Mouse (Mus musculus): Measurements from ENCODE around the gene Phf2. TPM values are rescaled to one million over a fixed set of nuclear protein-coding genes. Genes with fewer than 3 reads are reported as not detected.

The Phf2 gene
- polyA plus RNA-seq, 1 experiment from 2014 or later = 11.9 TPM

GRCm38 (mm10) chr13:48871887-48872606 lies 1.1 kb upstream of the Phf2 start:
- no peaks in the 10 kb centered on the region for H3K27me3 ChIP-seq
- H3K9ac ChIP-seq = peak overlapping the region; percentile 94
- no peaks in the 10 kb centered on the region for H3K9me3 ChIP-seq
- WGBS = 66% methylated on average over 7 of the region's 7 CpGs
- no peak for ATAC-seq (ENCODE audit: low FRiP score)
- peak overlapping the region; percentile 89 for H3K4me2 ChIP-seq
- no peak overlapping the region for H3K27ac ChIP-seq
- peaks cover 39% of the 10 kb centered on the region for H3K4me1 ChIP-seq
- peak overlapping the region; percentile 99 for H3K4me3 ChIP-seq (replicated peaks)
- H3K36me3 ChIP-seq (replicated peaks) = peaks cover 10% of the 10 kb centered on the region

- H3K27ac ChIP-seq = peak overlapping the region; percentile 85
Measured at GRCm38 (mm10) chr13:48869950-48870770, 759 bp downstream of the Phf2 start.

GRCm38 (mm10) chr13:48869600-48869949 lies 1.3 kb downstream of the Phf2 start:
- Histone ChIP-seq H3K27ac (peak overlapping the region; percentile 85), H3K4me3 (replicated peaks) (peak overlapping the region; percentile 99), H3K27me3 (no peaks in the 10 kb centered on the region), H3K9ac (peak overlapping the region; percentile 99), H3K4me2 (peak overlapping the region; percentile 85), H3K36me3 (replicated peaks) (no peaks in the 10 kb centered on the region), H3K4me1 (peaks cover 51% of the 10 kb centered on the region), H3K9me3 (no peaks in the 10 kb centered on the region)
- WGBS = 11% methylated on average over 5 of the region's 5 CpGs
- no peak for ATAC-seq (ENCODE audit: low FRiP score)

More at GRCm38 (mm10) chr13:48869950-48870770, 759 bp downstream of the Phf2 start:
- Histone ChIP-seq H3K9ac (peak overlapping the region; percentile 99), H3K4me1 (peaks cover 51% of the 10 kb centered on the region), H3K4me3 (replicated peaks) (peak overlapping the region; percentile 99), H3K27me3 (no peaks in the 10 kb centered on the region), H3K9me3 (no peaks in the 10 kb centered on the region), H3K36me3 (replicated peaks) (no peaks in the 10 kb centered on the region), H3K4me2 (peak overlapping the region; percentile 85)
- peak; percentile 39 for ATAC-seq (ENCODE audit: low FRiP score)
- WGBS = under 1% methylated on average over 78 of the region's 102 CpGs

- no peaks in the 10 kb centered on the region for H3K9me3 ChIP-seq
- ATAC-seq (ENCODE audit: low FRiP score) = no peak
- peak overlapping the region; percentile 85 for H3K4me2 ChIP-seq
- H3K27ac ChIP-seq = 0 out of 2 replicates have a peak overlapping the region, but pooled peaks have one; percentile 85
- H3K4me1 ChIP-seq = peaks cover 51% of the 10 kb centered on the region
- peak overlapping the region; percentile 99 for H3K9ac ChIP-seq
- no peaks in the 10 kb centered on the region for H3K27me3 ChIP-seq
- H3K4me3 ChIP-seq (replicated peaks) = peak overlapping the region; percentile 99
- no peaks in the 10 kb centered on the region for H3K36me3 ChIP-seq (replicated peaks)
- WGBS = 16% methylated on average over 5 of the region's 5 CpGs
Measured at GRCm38 (mm10) chr13:48869088-48869487, 1.8 kb downstream of the Phf2 start.

- no peaks in the 10 kb centered on the region for H3K36me3 ChIP-seq (replicated peaks)
- H3K9ac ChIP-seq = no peak overlapping the region
- 0 out of 2 replicates have a peak, but pooled peaks cover 5% of the 10 kb centered on the region for H3K9me3 ChIP-seq
- no peak for ATAC-seq (ENCODE audit: low FRiP score)
- no peak overlapping the region for H3K4me3 ChIP-seq (replicated peaks)
- H3K4me2 ChIP-seq = no peak overlapping the region
- no peak overlapping the region for H3K27ac ChIP-seq
- H3K27me3 ChIP-seq = no peaks in the 10 kb centered on the region
- WGBS = 83% methylated on average over 12 of the region's 12 CpGs
- H3K4me1 ChIP-seq = peaks cover 40% of the 10 kb centered on the region
Measured at GRCm38 (mm10) chr13:48864673-48865356, 6.1 kb downstream of the Phf2 start.

- no peak overlapping the region for H3K4me2 ChIP-seq
- WGBS = 84% methylated on average over 9 of the region's 9 CpGs
- no peak overlapping the region for H3K9ac ChIP-seq
- H3K27me3 ChIP-seq = no peaks in the 10 kb centered on the region
- H3K27ac ChIP-seq = 0 out of 2 replicates have a peak overlapping the region, but pooled peaks have one; percentile 5
- 0 out of 2 replicates have a peak, but pooled peaks cover 5% of the 10 kb centered on the region for H3K9me3 ChIP-seq
- H3K36me3 ChIP-seq (replicated peaks) = no peaks in the 10 kb centered on the region
- no peak for ATAC-seq (ENCODE audit: low FRiP score)
- H3K4me1 ChIP-seq = peaks cover 40% of the 10 kb centered on the region
- no peak overlapping the region for H3K4me3 ChIP-seq (replicated peaks)
Measured at GRCm38 (mm10) chr13:48863556-48863955, 7.4 kb downstream of the Phf2 start.

- no peak for ATAC-seq (ENCODE audit: low FRiP score)
- H3K4me3 ChIP-seq (replicated peaks) = no peak overlapping the region
- no peak overlapping the region for H3K9ac ChIP-seq
- H3K9me3 ChIP-seq = 0 out of 2 replicates have a peak, but pooled peaks cover 5% of the 10 kb centered on the region
- WGBS = 100% methylated on average over 1 of the region's 1 CpGs
- H3K27me3 ChIP-seq = no peaks in the 10 kb centered on the region
- H3K27ac ChIP-seq = no peak overlapping the region
- H3K4me2 ChIP-seq = no peak overlapping the region
- H3K4me1 ChIP-seq = peaks cover 40% of the 10 kb centered on the region
- H3K36me3 ChIP-seq (replicated peaks) = no peaks in the 10 kb centered on the region
Measured at GRCm38 (mm10) chr13:48861913-48862312, 9.0 kb downstream of the Phf2 start.

- no peak overlapping the region for H3K27ac ChIP-seq
- peaks cover 54% of the 10 kb centered on the region for H3K4me1 ChIP-seq
- 0 out of 2 replicates have a peak, but pooled peaks cover 5% of the 10 kb centered on the region for H3K9me3 ChIP-seq
- no peak for ATAC-seq (ENCODE audit: low FRiP score)
- WGBS = 72% methylated on average over 4 of the region's 4 CpGs
- H3K36me3 ChIP-seq (replicated peaks) = no peaks in the 10 kb centered on the region
- no peak overlapping the region for H3K4me3 ChIP-seq (replicated peaks)
- no peak overlapping the region for H3K4me2 ChIP-seq
- H3K9ac ChIP-seq = no peak overlapping the region
- H3K27me3 ChIP-seq = no peaks in the 10 kb centered on the region
Measured at GRCm38 (mm10) chr13:48858779-48859178, 12.1 kb downstream of the Phf2 start.

- Histone ChIP-seq H3K9ac (no peak overlapping the region), H3K36me3 (replicated peaks) (no peaks in the 10 kb centered on the region), H3K4me1 (peaks cover 61% of the 10 kb centered on the region), H3K27ac (0 out of 2 replicates have a peak overlapping the region, but pooled peaks have one; percentile 1), H3K4me2 (no peak overlapping the region), H3K4me3 (replicated peaks) (no peak overlapping the region), H3K27me3 (no peaks in the 10 kb centered on the region), H3K9me3 (0 out of 2 replicates have a peak, but pooled peaks cover 5% of the 10 kb centered on the region)
- WGBS = 64% methylated on average over 6 of the region's 6 CpGs
- ATAC-seq (ENCODE audit: low FRiP score) = peak; percentile 30; the same call in 1 of the 2 replicates
Measured at GRCm38 (mm10) chr13:48858054-48858453, 12.9 kb downstream of the Phf2 start.

- no peaks in the 10 kb centered on the region for H3K27me3 ChIP-seq
- 0 out of 2 replicates have a peak, but pooled peaks cover 5% of the 10 kb centered on the region for H3K9me3 ChIP-seq
- H3K4me2 ChIP-seq = no peak overlapping the region
- no peak overlapping the region for H3K4me3 ChIP-seq (replicated peaks)
- H3K27ac ChIP-seq = peak overlapping the region; percentile 43; the same call in 1 of the 2 replicates
- no peak for ATAC-seq (ENCODE audit: low FRiP score)
- H3K9ac ChIP-seq = no peak overlapping the region
- H3K36me3 ChIP-seq (replicated peaks) = no peaks in the 10 kb centered on the region
- WGBS = 42% methylated on average over 7 of the region's 7 CpGs
- peaks cover 65% of the 10 kb centered on the region for H3K4me1 ChIP-seq
Measured at GRCm38 (mm10) chr13:48857246-48857932, 13.5 kb downstream of the Phf2 start.

- 62% methylated on average over 3 of the region's 3 CpGs for WGBS
- Histone ChIP-seq H3K4me1 (peaks cover 82% of the 10 kb centered on the region), H3K9me3 (no peaks in the 10 kb centered on the region), H3K36me3 (replicated peaks) (no peaks in the 10 kb centered on the region), H3K27me3 (no peaks in the 10 kb centered on the region), H3K9ac (no peak overlapping the region), H3K4me2 (no peak overlapping the region), H3K4me3 (replicated peaks) (no peak overlapping the region), H3K27ac (no peak overlapping the region)
- ATAC-seq (ENCODE audit: low FRiP score) = no peak
Measured at GRCm38 (mm10) chr13:48853947-48854346, 17.0 kb downstream of the Phf2 start.

All from forebrain, embryonic 12.5 days (tissue).